Mouse (Mus musculus) embryonic facial prominence, embryonic 10.5 days (tissue): ENCODE data around the gene Gpank1. TPM values are rescaled to one million over a fixed set of nuclear protein-coding genes. Genes with fewer than 3 reads are reported as not detected.

Source experiments
- DNase-seq: peaks from one replicate; pipeline ENCODE4 v3.0.0-alpha.2; 2017; ENCODE audit warnings: low spot score
- H3K27ac ChIP-seq: fragments of 300-500 bp; sonication (generic); replicated peaks from 2 replicates; pipeline ENCODE4 v1.5.1; 2016; ENCODE audit warnings: mild to moderate bottlenecking
- H3K27me3 ChIP-seq: fragments of 300-500 bp; sonication (generic); replicated peaks from 2 replicates; pipeline ENCODE4 v1.6.1; 2016; ENCODE audit warnings: low read depth, mild to moderate bottlenecking; ENCODE audit not compliant: poor library complexity, severe bottlenecking
- H3K36me3 ChIP-seq: fragments of 300-500 bp; sonication (generic); replicated peaks from 2 replicates; pipeline ENCODE4 v1.6.1; 2016; ENCODE audit warnings: mild to moderate bottlenecking, moderate library complexity
- H3K4me1 ChIP-seq: fragments of 300-500 bp; sonication (generic); 2 replicates; pipeline ENCODE4 v1.6.1; 2016
- H3K4me3 ChIP-seq: fragments of 300-500 bp; sonication (generic); 2 replicates; pipeline ENCODE4 v1.5.1; 2016; ENCODE audit warnings: mild to moderate bottlenecking, moderate library complexity
- H3K9me3 ChIP-seq: fragments of 300-500 bp; sonication (generic); 2 replicates; pipeline ENCODE4 v1.6.1; 2016; ENCODE audit warnings: mild to moderate bottlenecking
- WGBS: fragments of 180-500 bp; shearing (Covaris S2); methylation state at CpG from one replicate; pipeline ENCODE4 v1.1.7; 2016; 5-methylcytosine and 5-hydroxymethylcytosine counted together
- polyA plus RNA-seq: library from polyadenylated mRNA; unstranded; fragments of >200 nt; fragmentation: Nextera tagmentation; extraction: Ambion mirVana; gene quantifications from 2 replicates; pipeline ENCODE4 v1.2.1, GENCODE M21; 2016

Gene Gpank1
- 32.5 and 33.3 TPM in 2 replicates for polyA plus RNA-seq

DNA sequence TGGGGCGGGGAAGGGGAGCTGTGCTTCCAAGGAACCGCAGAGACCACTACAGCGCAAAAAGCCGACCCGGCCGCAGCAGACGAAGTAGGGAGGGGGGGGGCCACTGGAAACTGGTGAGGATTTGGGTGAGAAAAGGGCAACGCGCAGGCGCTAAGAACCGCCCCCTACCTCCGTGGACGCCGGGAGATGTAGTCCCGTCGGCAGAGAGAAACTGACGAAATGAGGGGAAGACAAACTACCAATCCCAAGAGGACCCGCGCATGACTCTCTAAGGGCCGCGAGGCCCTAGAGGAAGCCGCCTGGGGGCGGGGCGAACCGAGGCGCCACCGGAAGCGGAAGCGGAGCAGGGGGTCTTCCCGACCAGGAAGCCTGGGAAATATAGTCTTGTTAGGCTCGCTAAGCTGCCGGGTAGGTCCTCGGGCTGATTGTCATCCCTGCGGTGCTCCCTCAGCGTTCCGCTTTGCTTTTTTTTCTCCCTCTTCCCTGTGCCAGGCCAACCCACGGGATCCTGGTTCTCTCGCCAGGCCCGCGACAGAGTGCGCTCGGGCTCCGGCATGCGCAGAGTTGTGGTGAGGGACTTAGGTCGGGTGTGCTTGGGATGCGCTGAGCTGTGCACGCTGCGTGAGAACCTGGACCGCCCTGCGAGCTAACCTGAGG, at the start of gene Gpank1:
Gene Gpank1, plus strand, starts transcription at position 313 of the 657 bp plus-strand sequence.
- Histone ChIP-seq H3K9me3 (no peaks in the 10 kb centered on the region), H3K4me3 (peak within 1 kb of the TSS; percentile 98), H3K27me3 (no peaks in the 10 kb centered on the region), H3K36me3 (peaks cover 54% of the 10 kb centered on the region), H3K4me1 (peaks cover 33% of the 10 kb centered on the region), H3K27ac (peak within 1 kb of the TSS; percentile 90)
- under 1% methylated on average over 50 of the region's 50 CpGs for WGBS
- peak; percentile 99 for DNase-seq

DNA sequence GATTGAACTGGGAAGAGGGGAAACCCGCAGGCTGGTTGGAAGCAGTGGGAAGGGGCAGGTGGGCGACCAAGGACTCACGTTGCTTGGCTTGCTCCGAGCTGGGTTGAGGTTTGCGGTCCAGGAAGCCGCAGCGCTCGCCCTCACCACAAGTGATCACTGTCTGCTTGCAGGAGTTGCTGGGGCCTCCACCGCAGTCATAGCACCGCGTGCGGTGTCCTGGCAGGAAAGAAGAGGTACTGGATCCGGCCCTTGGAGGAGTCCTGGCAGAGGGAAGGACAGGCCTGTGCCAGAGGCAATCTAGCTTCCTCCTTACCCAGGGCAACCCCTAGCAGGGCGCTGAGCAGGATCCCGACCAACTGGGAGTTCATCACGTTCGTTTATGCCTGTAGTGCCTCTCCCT, 47.2 kb upstream of the Gpank1 start:
- no peak overlapping the region for H3K27ac ChIP-seq

GRCm38 (mm10) chr17:35076507-35077176, 44.6 kb upstream of the Gpank1 start, which contains the start of gene Ly6g6e:
Gene Ly6g6e (plus strand): TSS chr17:35076902.
- peak within 1 kb of the TSS; percentile 60 for H3K27ac ChIP-seq

More for the DNA sequence above, 47.2 kb upstream of the Gpank1 start:
- H3K4me3 ChIP-seq, result no peak overlapping the region
- H3K4me1 ChIP-seq, result peaks cover 36% of the 10 kb centered on the region
- H3K27me3 ChIP-seq, result peaks cover 31% of the 10 kb centered on the region
- no peaks in the 10 kb centered on the region for H3K9me3 ChIP-seq
- DNase-seq, result no peak
- WGBS, result 49% methylated on average over 17 of the region's 17 CpGs
- H3K36me3 ChIP-seq, result no peaks in the 10 kb centered on the region

DNA sequence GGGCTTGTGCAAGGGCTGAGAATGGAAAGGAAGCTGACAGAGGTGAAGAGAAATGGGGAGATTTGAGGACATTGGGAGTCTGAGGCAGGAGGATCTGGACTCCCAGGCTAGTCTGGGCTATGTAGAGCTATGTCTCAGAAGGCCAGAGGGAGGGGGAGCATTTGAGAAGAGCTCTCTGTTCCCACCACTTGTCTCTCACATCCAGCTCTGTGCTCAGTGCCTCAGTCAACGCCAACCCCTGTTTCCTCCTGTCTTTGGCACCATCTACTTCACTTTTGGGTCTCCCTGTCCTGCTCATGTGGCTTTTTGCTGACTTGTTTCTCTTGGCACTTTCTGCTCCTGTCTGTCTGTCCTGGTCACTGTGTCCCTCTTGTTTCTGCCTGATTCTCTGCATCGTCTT, 44.0 kb upstream of the Gpank1 start:
- DNase-seq, result no peak
- 45% methylated on average over 2 of the region's 2 CpGs for WGBS
- H3K4me1 ChIP-seq, result peaks cover 32% of the 10 kb centered on the region
- no peaks in the 10 kb centered on the region for H3K9me3 ChIP-seq
- H3K27me3 ChIP-seq, result peaks cover 42% of the 10 kb centered on the region
- H3K4me3 ChIP-seq, result peak overlapping the region; percentile 43
- no peaks in the 10 kb centered on the region for H3K36me3 ChIP-seq
- H3K27ac ChIP-seq, result peak overlapping the region; percentile 60

More at GRCm38 (mm10) chr17:35076507-35077176, 44.6 kb upstream of the Gpank1 start, which contains the start of gene Ly6g6e:
- peak within 1 kb of the TSS; percentile 43 for H3K4me3 ChIP-seq
- H3K27me3 ChIP-seq, result peaks cover 42% of the 10 kb centered on the region
- 18% methylated on average over 10 of the region's 10 CpGs for WGBS
- H3K4me1 ChIP-seq, result peaks cover 32% of the 10 kb centered on the region
- no peak for DNase-seq
- no peaks in the 10 kb centered on the region for H3K36me3 ChIP-seq
- H3K9me3 ChIP-seq, result no peaks in the 10 kb centered on the region

DNA sequence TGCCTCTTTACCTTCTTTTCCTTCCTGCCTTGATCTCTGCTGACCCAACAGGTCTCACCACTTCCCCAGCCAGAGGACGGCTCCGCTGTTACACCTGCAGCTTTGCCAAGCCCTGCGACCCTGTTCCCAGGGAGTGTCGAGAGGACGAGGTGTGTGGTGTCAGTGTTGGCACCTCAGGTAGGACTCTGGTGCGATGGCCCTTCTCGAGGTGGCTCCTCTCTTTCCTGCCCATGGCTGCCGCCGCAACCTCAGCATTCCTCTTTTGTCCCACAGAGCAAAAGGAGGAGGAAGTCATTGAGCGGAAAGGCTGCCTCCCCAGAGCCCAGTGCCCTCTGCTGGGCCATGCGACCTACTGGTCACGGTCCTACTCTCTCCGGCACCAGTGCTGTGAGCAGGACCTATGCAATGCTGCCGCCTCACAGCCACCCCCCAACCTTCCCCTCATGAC, 43.4 kb upstream of the Gpank1 start, which contains the start of gene Ly6g6d:
Gene Ly6g6d, minus strand, starts transcription at position 280 of the 448 bp plus-strand sequence.
- Histone ChIP-seq H3K9me3 (no peaks in the 10 kb centered on the region), H3K27ac (peak within 1 kb of the TSS; percentile 60), H3K27me3 (peaks cover 42% of the 10 kb centered on the region), H3K4me1 (peaks cover 32% of the 10 kb centered on the region), H3K36me3 (no peaks in the 10 kb centered on the region), H3K4me3 (peak within 1 kb of the TSS; percentile 43)
- 9% methylated on average over 14 of the region's 14 CpGs for WGBS
- DNase-seq, result peak; percentile 40

- Histone ChIP-seq H3K27me3 (peaks cover 42% of the 10 kb centered on the region), H3K36me3 (no peaks in the 10 kb centered on the region), H3K4me3 (no peak overlapping the region), H3K9me3 (no peaks in the 10 kb centered on the region), H3K27ac (no peak overlapping the region), H3K4me1 (peaks cover 26% of the 10 kb centered on the region)
- 73% methylated on average over 9 of the region's 9 CpGs for WGBS
- no peak for DNase-seq
These were observed 41.5 kb upstream of the Gpank1 start for GRCm38 (mm10) chr17:35079778-35080177.

DNA sequence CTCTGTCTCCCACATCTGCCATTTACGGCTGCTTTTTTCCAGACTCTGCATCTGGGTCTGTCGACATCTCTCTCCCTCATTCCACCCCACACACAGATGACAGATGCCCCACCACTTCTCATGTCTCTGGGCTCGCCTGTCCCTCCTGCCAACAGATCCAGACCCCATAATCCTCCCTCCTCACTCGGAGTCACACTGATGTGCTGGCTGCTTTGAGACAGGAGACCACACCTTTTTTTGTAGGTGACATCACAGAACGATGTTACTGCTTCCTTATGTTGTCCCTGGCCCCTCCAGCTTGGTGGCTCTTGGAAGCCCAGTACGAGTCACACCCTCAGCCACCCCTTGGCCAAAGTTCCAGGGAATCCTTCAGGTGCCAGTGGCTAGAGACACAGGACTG, 41.0 kb upstream of the Gpank1 start:
- Histone ChIP-seq H3K27me3 (peaks cover 42% of the 10 kb centered on the region), H3K36me3 (no peaks in the 10 kb centered on the region), H3K4me3 (no peak overlapping the region), H3K4me1 (peaks cover 26% of the 10 kb centered on the region), H3K9me3 (no peaks in the 10 kb centered on the region), H3K27ac (no peak overlapping the region)
- no peak for DNase-seq
- 67% methylated on average over 6 of the region's 6 CpGs for WGBS

- WGBS, result 69% methylated on average over 4 of the region's 4 CpGs
- Histone ChIP-seq H3K27ac (no peak overlapping the region), H3K4me1 (peaks cover 26% of the 10 kb centered on the region), H3K9me3 (no peaks in the 10 kb centered on the region), H3K36me3 (no peaks in the 10 kb centered on the region), H3K27me3 (peaks cover 40% of the 10 kb centered on the region), H3K4me3 (no peak overlapping the region)
- no peak for DNase-seq
These were observed 40.5 kb upstream of the Gpank1 start for GRCm38 (mm10) chr17:35080710-35081109.

DNA sequence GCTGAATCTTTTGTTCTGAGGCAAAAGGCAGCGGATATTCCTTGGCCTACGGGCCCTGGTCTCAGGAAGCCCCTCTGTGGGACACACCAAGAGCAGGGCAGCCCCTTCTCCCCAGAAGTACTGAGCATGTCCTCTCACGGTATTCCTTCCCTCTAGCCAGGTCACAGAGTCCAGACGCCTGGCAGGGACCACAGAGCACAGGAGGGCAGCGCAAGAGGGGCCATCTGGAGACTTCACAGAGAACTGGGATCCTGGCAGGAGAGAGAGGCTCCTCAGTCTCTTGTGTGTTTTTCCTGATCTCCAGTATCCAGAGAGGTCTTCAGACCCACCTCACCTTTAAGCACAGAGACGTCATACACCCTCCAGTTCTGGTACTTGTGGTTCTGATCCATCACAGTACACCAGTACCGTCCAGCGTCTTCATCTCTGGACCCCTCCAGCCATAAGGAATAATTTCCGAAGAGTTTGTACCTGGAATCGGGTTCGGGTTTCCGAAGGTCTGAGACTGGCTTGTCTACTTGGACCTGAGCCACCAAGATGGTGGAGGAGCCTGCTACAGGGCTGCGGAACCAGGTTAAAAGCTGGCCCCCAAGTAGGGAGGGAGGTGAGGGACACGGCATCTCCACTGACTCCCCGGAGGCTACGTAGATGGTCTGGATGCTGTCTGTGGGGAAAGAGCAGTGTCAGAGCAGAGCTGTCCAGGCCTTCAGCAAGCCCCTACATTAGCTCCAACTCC, 38.2 kb upstream of the Gpank1 start:
- no peaks in the 10 kb centered on the region for H3K36me3 ChIP-seq
- no peaks in the 10 kb centered on the region for H3K9me3 ChIP-seq
- no peak overlapping the region for H3K4me3 ChIP-seq
- 84% methylated on average over 16 of the region's 16 CpGs for WGBS
- H3K4me1 ChIP-seq, result peaks cover 3% of the 10 kb centered on the region
- peaks cover 20% of the 10 kb centered on the region for H3K27me3 ChIP-seq
- peak overlapping the region; percentile 32; the same call in 1 of the 2 replicates for H3K27ac ChIP-seq
- no peak for DNase-seq

GRCm38 (mm10) chr17:35083929-35084497, 37.2 kb upstream of the Gpank1 start:
- WGBS, result 86% methylated on average over 3 of the region's 3 CpGs
- Histone ChIP-seq H3K9me3 (no peaks in the 10 kb centered on the region), H3K27ac (no peak overlapping the region), H3K4me3 (no peak overlapping the region), H3K36me3 (no peaks in the 10 kb centered on the region), H3K4me1 (no peaks in the 10 kb centered on the region), H3K27me3 (peaks cover 16% of the 10 kb centered on the region; the same call in 1 of the 2 replicates)
- DNase-seq, result no peak

DNA sequence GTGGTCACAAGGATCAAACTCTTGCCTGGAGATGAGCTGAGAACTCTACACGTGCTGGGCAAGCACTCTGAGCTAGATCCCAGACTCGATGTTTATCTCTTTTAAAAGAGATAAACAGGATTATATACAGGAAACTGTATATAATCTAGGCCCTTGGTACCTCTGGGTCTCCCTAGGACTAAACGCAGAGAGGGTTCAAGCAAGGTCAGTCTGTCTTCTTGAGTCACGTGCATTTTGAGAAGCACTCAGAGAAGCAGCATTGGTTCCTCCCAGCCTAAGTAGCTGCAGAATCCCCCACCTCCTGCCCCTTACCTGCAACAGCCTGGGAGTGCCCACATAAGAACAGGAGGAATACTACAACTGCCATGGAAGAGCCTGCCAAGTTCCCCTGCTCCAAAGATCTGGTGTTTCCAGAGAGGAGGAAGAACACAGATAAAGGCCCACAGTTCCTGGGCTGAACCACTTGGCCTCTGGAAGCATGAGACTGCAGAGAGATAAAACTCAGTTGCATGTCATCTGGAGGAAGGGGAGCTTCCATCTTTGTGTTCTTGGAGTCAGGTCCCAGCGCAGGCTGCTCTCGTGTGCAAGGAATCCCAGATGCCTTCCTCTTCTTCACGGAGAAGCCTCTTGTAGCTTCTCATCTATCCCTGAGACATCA, 35.9 kb upstream of the Gpank1 start, which contains the start of gene Ly6g6f:
Gene Ly6g6f, minus strand, starts transcription at position 403 of the 658 bp plus-strand sequence.
- no peak for DNase-seq
- H3K4me1 ChIP-seq, result peaks cover 11% of the 10 kb centered on the region
- peaks cover 4% of the 10 kb centered on the region; the same call in 1 of the 2 replicates for H3K27me3 ChIP-seq
- no peak within 1 kb of the TSS for H3K4me3 ChIP-seq
- H3K36me3 ChIP-seq, result no peaks in the 10 kb centered on the region
- H3K9me3 ChIP-seq, result no peaks in the 10 kb centered on the region
- whole genome bisulfite sequencing, result 80% methylated on average over 7 of the region's 7 CpGs
- H3K27ac ChIP-seq, result no peak within 1 kb of the TSS
